Mouse (Mus musculus): ENCODE measurements around the gene Rpl38. TPM values are rescaled to one million over a fixed set of nuclear protein-coding genes. Genes with fewer than 3 reads are reported as not detected.
A peak's percentile ranks its signal among the peaks of the same experiment; 100 is the strongest.

Rpl38 gene
- polyA plus RNA-seq, 1 experiment, result 130 TPM

DNA sequence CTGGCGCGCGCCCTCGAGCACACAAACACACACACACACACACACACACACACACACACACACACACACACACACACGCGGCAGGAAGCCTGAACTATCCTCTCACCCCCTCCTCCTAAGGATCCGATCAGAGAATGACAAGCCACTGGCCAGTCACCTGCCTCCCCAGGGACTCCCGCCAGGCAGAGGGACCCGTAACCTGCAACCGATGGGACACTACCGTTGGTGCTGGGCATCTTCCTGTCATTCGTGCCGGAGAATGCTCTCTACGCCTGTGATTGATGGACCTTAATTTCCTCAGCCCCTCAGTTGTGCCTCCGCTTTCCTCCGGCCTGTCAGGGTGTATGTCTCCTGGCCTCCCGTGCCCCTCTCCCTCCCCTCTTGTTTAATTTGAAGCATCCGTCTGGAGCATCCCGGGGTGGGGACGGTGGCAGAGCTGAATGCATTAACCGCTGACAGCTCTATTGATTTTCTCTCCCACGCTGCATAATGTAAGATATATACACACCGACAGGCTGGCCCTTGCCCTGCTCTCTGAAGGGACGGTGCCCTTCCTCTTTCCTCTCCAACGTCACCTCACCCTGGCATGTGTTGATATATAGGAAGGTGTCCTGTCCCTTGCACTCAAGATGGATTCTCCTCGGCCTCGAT is 11.2 kb upstream of the Rpl38 start:
- Histone ChIP-seq H3K36me3 (ENCODE audit: control insufficient read depth, insufficient read depth, low read length) (no peaks in the 10 kb centered on the region), H3K27ac (ENCODE audit: insufficient read depth, low read depth, low read length) (no peak overlapping the region), H3K4me3 (ENCODE audit: low read depth, low read length) (no peak overlapping the region), H3K4me1 (ENCODE audit: control insufficient read depth, insufficient read depth, insufficient read length, low read length) (no peaks in the 10 kb centered on the region), H3K27me3 (ENCODE audit: control insufficient read depth, insufficient read depth, low read length) (no peaks in the 10 kb centered on the region; the same call in 1 of the 2 replicates)
- 40% methylated on average over 27 of the region's 27 CpGs for WGBS
- no peak for TF ChIP-seq CTCF (IDR thresholded peaks at IDR 0.05; ENCODE audit: extremely low read depth, insufficient read length, insufficient replicate concordance, low read depth, low read length)

DNA sequence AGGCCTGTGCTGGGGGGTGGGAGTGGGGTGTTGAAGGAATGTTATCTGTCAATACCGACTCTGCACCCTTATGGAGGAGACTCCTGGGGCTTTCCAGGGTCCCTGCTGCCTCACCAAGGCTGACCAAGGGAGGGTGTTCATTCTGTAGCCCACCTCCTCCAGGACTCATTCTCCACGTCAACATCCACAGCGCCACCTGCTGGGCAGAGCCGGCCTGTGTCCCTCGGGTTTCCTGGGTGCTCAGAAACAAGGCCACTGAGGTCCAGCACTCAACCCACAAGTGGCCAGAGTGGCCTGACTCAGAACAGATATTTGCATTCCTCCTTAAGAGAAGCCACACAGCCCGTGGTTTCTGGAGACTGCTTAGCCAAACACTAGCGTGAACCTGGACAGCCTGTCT is 10.6 kb upstream of the Rpl38 start:
- WGBS, result 13% methylated on average over 7 of the region's 7 CpGs
- Histone ChIP-seq H3K36me3 (ENCODE audit: control insufficient read depth, insufficient read depth, low read length) (no peaks in the 10 kb centered on the region), H3K4me3 (ENCODE audit: low read depth, low read length) (no peak overlapping the region), H3K27me3 (ENCODE audit: control insufficient read depth, insufficient read depth, low read length) (no peaks in the 10 kb centered on the region; the same call in 1 of the 2 replicates), H3K4me1 (ENCODE audit: control insufficient read depth, insufficient read depth, insufficient read length, low read length) (no peaks in the 10 kb centered on the region), H3K27ac (ENCODE audit: insufficient read depth, low read depth, low read length) (no peak overlapping the region)
- peak; percentile 65; the same call in 1 of the 2 replicates for TF ChIP-seq CTCF (IDR thresholded peaks at IDR 0.05; ENCODE audit: extremely low read depth, insufficient read length, insufficient replicate concordance, low read depth, low read length)
- TF ChIP-seq POLR2A (IDR thresholded peaks at IDR 0.05; ENCODE audit: low read depth, low read length), result no peak

GRCm38 (mm10) chr11:114662161-114662560 is 6.2 kb upstream of the Rpl38 start:
- WGBS, result 77% methylated on average over 14 of the region's 14 CpGs
- Histone ChIP-seq H3K4me1 (ENCODE audit: control insufficient read depth, insufficient read depth, insufficient read length, low read length) (no peaks in the 10 kb centered on the region), H3K4me3 (ENCODE audit: low read depth, low read length) (no peak overlapping the region), H3K36me3 (ENCODE audit: control insufficient read depth, insufficient read depth, low read length) (no peaks in the 10 kb centered on the region), H3K27me3 (ENCODE audit: control insufficient read depth, insufficient read depth, low read length) (no peaks in the 10 kb centered on the region; the same call in 1 of the 2 replicates), H3K27ac (ENCODE audit: insufficient read depth, low read depth, low read length) (no peak overlapping the region)
- TF ChIP-seq CTCF (IDR thresholded peaks at IDR 0.05; ENCODE audit: extremely low read depth, insufficient read length, insufficient replicate concordance, low read depth, low read length), result no peak
- no peak for TF ChIP-seq POLR2A (IDR thresholded peaks at IDR 0.05; ENCODE audit: low read depth, low read length)

- no peaks in the 10 kb centered on the region for H3K27me3 ChIP-seq (ENCODE audit: control insufficient read depth, insufficient read depth, low read length)
- 43% methylated on average over 6 of the region's 6 CpGs for WGBS
- no peak for TF ChIP-seq POLR2A (IDR thresholded peaks at IDR 0.05; ENCODE audit: low read depth, low read length)
- peak; percentile 78; the same call in 1 of the 2 replicates for TF ChIP-seq CTCF (IDR thresholded peaks at IDR 0.05; ENCODE audit: extremely low read depth, insufficient read length, insufficient replicate concordance, low read depth, low read length)
Observed at GRCm38 (mm10) chr11:114662746-114663362, 5.5 kb upstream of the Rpl38 start.

DNA sequence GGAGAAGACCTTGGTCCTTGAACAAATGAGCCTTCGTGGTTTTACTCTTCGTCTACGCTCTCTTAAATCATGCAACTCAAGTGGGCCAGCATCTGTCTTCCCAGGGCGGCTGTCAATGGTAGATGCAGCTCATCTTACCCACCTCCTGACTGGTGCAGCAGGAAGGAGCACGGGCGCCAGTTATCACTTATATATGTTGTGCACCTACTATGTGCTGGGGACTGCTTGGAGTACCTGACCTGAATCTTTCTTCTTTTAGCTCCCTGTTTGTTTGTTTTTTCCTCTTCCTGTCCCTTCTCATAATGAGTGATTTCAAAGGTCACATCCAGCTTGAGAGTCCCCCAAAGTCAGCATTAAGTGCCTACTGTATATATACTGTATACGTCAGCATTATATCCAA is 4.2 kb upstream of the Rpl38 start:
- WGBS, result 82% methylated on average over 7 of the region's 7 CpGs

More at GRCm38 (mm10) chr11:114662746-114663362, 5.5 kb upstream of the Rpl38 start:
- no peaks in the 10 kb centered on the region for H3K36me3 ChIP-seq (ENCODE audit: control insufficient read depth, insufficient read depth, low read length)
- H3K4me3 ChIP-seq (ENCODE audit: low read depth, low read length), result no peak overlapping the region
- H3K4me1 ChIP-seq (ENCODE audit: control insufficient read depth, insufficient read depth, insufficient read length, low read length), result no peaks in the 10 kb centered on the region
- no peak overlapping the region for H3K27ac ChIP-seq (ENCODE audit: insufficient read depth, low read depth, low read length)

DNA sequence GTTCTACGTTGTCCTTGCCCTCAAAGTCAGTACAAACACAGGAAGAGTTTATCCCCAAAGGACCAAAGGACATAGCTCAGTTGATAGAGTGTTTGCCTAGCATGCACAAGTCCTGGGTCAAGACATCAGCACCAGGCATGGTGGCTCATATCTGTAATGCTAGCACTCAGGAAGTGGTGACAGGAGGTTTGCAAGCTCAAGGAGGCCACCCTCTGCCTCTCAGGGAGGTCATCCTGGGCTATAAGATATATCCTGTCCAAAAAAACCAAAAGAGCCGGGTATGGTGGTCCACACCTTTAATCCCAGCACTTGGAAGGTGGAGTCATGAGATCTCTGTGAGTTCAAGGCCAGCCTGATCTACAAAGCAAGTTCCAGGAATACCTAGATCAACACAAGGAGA is 2.9 kb upstream of the Rpl38 start:
- Histone ChIP-seq H3K27ac (ENCODE audit: insufficient read depth, low read depth, low read length) (no peak overlapping the region), H3K27me3 (ENCODE audit: control insufficient read depth, insufficient read depth, low read length) (no peaks in the 10 kb centered on the region), H3K4me1 (ENCODE audit: control insufficient read depth, insufficient read depth, insufficient read length, low read length) (peaks cover 9% of the 10 kb centered on the region), H3K36me3 (ENCODE audit: control insufficient read depth, insufficient read depth, low read length) (peaks cover 2% of the 10 kb centered on the region; the same call in 1 of the 2 replicates), H3K4me3 (ENCODE audit: low read depth, low read length) (no peak overlapping the region)
- 66% methylated on average over 2 of the region's 2 CpGs for WGBS
- TF ChIP-seq CTCF (IDR thresholded peaks at IDR 0.05; ENCODE audit: extremely low read depth, insufficient read length, insufficient replicate concordance, low read depth, low read length), result no peak
- no peak for TF ChIP-seq POLR2A (IDR thresholded peaks at IDR 0.05; ENCODE audit: low read depth, low read length)

More for the DNA sequence above, 4.2 kb upstream of the Rpl38 start:
- Histone ChIP-seq H3K4me1 (ENCODE audit: control insufficient read depth, insufficient read depth, insufficient read length, low read length) (no peaks in the 10 kb centered on the region), H3K27me3 (ENCODE audit: control insufficient read depth, insufficient read depth, low read length) (no peaks in the 10 kb centered on the region), H3K4me3 (ENCODE audit: low read depth, low read length) (no peak overlapping the region), H3K36me3 (ENCODE audit: control insufficient read depth, insufficient read depth, low read length) (no peaks in the 10 kb centered on the region), H3K27ac (ENCODE audit: insufficient read depth, low read depth, low read length) (no peak overlapping the region)
- TF ChIP-seq POLR2A (IDR thresholded peaks at IDR 0.05; ENCODE audit: low read depth, low read length), result no peak
- no peak for TF ChIP-seq CTCF (IDR thresholded peaks at IDR 0.05; ENCODE audit: extremely low read depth, insufficient read length, insufficient replicate concordance, low read depth, low read length)

- H3K27ac ChIP-seq (ENCODE audit: insufficient read depth, low read depth, low read length), result no peak overlapping the region
- H3K4me3 ChIP-seq (ENCODE audit: low read depth, low read length), result no peak overlapping the region
- peaks cover 18% of the 10 kb centered on the region for H3K4me1 ChIP-seq (ENCODE audit: control insufficient read depth, insufficient read depth, insufficient read length, low read length)
- peaks cover 7% of the 10 kb centered on the region for H3K36me3 ChIP-seq (ENCODE audit: control insufficient read depth, insufficient read depth, low read length)
- WGBS, result 28% methylated on average over 13 of the region's 13 CpGs
- no peak for TF ChIP-seq CTCF (IDR thresholded peaks at IDR 0.05; ENCODE audit: extremely low read depth, insufficient read length, insufficient replicate concordance, low read depth, low read length)
- TF ChIP-seq POLR2A (IDR thresholded peaks at IDR 0.05; ENCODE audit: low read depth, low read length), result no peak
- no peaks in the 10 kb centered on the region for H3K27me3 ChIP-seq (ENCODE audit: control insufficient read depth, insufficient read depth, low read length)
Observed at GRCm38 (mm10) chr11:114666786-114667185, 1.5 kb upstream of the Rpl38 start.

Data from small intestine, adult 2 months (tissue).